Mouse (Mus musculus): ENCODE results near the gene Thoc3.

The Thoc3 gene

GRCm38 (mm10) chr13:54443693-54444092, 25.0 kb downstream of the Thoc3 start:
- no peak for DNase-seq (ENCODE audit: low spot score in 2 of 2)

DNA sequence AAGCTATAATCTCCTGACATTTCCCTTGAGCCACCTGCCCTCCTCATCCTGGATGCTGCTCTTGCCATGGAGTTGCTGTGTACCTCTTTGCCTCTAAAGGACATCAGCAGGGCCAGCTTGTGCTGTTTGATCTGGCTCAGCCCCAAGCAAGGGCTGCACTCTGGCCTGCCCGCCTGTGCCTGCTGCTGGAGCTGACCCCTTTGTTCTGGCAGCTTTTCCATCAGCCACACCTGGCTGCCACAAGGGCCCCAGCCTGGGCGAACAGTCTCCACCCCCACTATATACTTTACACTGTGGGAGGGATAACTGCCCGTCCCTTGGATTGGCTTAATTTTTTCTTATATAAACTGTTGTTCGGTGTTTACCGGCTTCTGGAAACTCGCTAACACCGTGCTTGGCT, 28.7 kb downstream of the Thoc3 start:
- DNase-seq (ENCODE audit: low spot score in 2 of 2) = no peak

GRCm38 (mm10) chr13:54438814-54439213, 29.8 kb downstream of the Thoc3 start:
- DNase-seq (ENCODE audit: low spot score in 2 of 2) = no peak

- DNase-seq (ENCODE audit: low spot score in 2 of 2) = no peak
Measured at GRCm38 (mm10) chr13:54437083-54437482, 31.6 kb downstream of the Thoc3 start.

GRCm38 (mm10) chr13:54436666-54437065, 32.0 kb downstream of the Thoc3 start:
- no peak for DNase-seq (ENCODE audit: low spot score in 2 of 2)

- no peak for DNase-seq (ENCODE audit: low spot score in 2 of 2)
Measured at GRCm38 (mm10) chr13:54431161-54431560, 37.5 kb downstream of the Thoc3 start.

- no peak for DNase-seq (ENCODE audit: low spot score in 2 of 2)
Measured at GRCm38 (mm10) chr13:54430051-54430450, 38.6 kb downstream of the Thoc3 start.

DNA sequence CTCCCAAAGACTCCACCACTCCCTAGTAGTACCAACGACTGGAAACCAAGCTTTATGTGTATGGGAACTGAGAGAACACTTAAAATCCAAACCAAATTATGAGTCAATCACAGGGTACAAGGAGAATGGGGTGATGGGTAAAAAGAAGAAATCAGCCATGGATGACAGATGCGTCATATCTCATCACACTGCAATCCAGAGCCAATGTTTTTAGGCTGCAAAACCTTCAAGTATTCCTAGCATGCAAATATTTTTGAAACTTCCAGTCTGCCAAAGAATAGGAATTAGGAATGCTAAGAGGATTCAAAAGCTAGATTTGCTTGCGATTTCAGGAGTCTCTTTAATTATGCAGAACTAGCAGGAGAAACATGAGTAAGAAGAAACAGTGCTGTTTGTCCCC, 39.9 kb downstream of the Thoc3 start:
- no peak for DNase-seq (ENCODE audit: low spot score in 2 of 2)

- DNase-seq (ENCODE audit: low spot score in 2 of 2) = no peak
Measured at GRCm38 (mm10) chr13:54426781-54427655, 41.6 kb downstream of the Thoc3 start.

DNA sequence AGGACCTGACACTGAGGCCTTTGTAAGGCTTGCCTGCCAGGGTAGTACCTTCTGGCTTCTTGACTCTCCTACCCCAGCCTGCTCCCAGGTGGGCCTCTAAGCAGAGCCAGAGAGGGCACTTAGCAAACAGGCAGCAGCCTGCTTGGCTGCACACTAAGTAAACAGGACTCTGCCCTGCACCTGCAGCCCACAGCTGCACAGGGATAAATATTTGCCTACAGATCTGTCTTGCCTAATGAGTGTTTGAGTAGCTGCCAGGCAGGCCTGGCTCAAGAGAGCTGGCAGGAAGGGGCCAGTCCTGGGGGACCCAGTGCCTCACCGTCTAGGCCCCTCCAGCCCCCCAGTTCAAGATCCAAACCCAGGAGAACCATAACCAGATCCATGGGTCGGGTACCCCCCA, 43.4 kb downstream of the Thoc3 start:
- peak in 1 of 2 experiments; percentile 12 for DNase-seq (ENCODE audit: low spot score in 2 of 2)

GRCm38 (mm10) chr13:54420226-54420625, 48.4 kb downstream of the Thoc3 start:
- DNase-seq (ENCODE audit: low spot score in 2 of 2) = no peak

- DNase-seq (ENCODE audit: low spot score in 2 of 2) = no peak
Measured at GRCm38 (mm10) chr13:54418781-54419327, 49.8 kb downstream of the Thoc3 start.

GRCm38 (mm10) chr13:54415059-54415458, 53.6 kb downstream of the Thoc3 start:
- no peak for DNase-seq (ENCODE audit: low spot score in 2 of 2)

GRCm38 (mm10) chr13:54412721-54413120, 55.9 kb downstream of the Thoc3 start:
- no peak for DNase-seq (ENCODE audit: low spot score in 2 of 2)

DNA sequence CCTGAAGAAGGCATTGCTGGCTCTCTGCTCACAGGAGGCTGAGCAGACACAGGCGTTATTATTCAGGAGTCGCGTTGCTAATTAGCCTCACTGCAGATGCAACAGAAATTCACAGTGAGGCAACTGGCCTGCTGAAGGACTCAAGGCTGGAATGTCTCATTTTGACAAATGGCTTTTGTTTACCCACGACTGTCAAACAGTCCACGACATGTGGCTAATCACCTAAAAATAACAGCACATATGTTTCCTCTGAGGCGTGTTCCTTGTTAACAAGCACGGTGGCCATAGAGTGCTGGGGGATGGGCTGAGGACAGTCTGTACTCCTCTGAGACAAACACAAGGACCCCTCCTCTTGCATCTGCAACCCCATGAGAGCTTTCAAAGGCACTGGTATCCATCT, 56.4 kb downstream of the Thoc3 start:
- no peak for DNase-seq (ENCODE audit: low spot score in 2 of 2)

- DNase-seq (ENCODE audit: low spot score in 2 of 2) = no peak
Measured at GRCm38 (mm10) chr13:54411656-54412055, 57.0 kb downstream of the Thoc3 start.

Measured in heart, adult 9 months (tissue).